Mouse (Mus musculus) 3T3-L1 (cell line): Measurements from ENCODE around the gene G6pc2.

ENCODE experiments used
- DNase-seq: peaks from one replicate; pipeline ENCODE4 v3.0.0-alpha.2; 2015; ENCODE audit warnings: low read depth, low spot score

G6pc2 gene

DNA sequence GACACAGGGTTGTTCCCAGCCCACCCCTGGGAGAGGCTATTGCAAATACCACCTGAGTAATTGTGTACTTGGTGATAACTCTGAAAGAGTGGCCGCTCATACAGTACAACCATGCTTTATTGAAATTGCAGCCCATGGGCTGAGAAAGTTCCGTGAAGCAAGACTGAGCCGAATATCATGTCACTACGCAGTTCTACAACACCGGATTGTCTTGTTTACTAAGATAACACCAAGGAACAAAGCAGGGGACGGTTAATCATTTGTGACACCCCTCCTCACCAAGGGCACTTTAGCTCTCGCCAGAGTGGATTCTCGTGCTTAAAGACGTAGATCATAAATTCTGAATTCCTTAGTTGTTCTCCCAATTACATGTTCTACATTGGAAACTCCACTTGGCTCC, 28.4 kb downstream of the G6pc2 start:
- DNase-seq, result no peak

DNA sequence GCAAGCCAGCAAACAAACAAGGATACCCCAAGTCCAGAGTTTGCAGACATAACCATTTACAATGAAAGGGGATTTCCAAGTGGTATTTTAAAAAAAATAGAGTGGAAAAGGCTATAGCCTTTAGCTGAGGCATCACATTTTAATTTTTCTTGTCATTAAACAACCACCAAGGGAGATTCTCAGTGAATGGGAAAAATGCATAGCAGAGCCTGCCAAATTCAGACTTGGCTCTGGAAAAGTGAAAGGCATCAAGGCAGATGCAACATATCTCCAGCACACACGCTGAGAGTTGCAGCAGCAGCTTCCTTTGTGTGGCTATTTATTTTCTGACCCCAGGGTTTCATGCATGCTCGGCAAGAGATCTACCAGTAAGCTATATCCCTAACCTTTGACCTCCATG, 34.1 kb downstream of the G6pc2 start:
- no peak for DNase-seq

DNA sequence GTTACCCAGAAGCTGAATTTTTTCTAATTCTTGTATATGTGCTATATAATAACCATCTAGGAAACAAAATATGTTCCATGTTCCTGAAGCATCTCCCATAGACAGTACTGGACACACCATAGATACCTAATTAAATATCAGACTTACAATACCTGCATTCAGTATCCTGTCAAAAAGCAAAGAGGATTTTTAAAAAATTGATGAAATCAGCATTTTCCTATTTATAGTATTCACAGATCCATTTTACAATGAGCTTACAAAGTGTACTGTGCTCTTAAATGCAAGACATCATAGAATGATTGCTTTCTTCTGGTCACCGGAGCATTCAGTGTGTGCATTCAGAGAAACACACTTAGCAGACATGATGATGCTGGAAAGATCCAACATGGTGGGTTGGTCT, 36.2 kb downstream of the G6pc2 start:
- no peak for DNase-seq

DNA sequence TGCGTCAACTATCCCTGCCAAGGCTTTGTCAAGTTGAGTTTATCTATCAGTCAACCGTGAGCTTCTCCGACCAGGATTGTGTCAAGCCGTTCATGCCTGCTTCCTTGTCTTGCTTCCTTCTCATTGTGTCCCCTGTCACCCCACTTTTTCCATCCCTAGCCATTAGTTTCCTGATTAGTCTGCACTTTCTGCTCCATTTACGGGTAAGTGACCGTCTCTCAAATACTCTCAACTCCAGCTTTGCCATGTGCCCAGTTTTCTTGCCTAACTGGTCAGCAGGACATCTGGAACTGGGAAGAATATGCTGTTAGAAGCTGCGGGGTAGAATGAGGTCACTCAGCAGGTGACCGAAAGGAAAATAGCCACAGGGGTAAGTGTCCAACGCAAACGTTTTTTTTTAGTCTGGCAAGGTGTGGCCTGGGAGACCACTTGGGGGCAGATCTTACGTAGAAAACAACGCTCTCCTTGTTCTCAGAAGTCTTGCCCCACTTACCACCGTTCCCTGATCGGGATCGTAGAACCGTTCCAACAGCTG, 37.4 kb downstream of the G6pc2 start:
- no peak for DNase-seq

DNA sequence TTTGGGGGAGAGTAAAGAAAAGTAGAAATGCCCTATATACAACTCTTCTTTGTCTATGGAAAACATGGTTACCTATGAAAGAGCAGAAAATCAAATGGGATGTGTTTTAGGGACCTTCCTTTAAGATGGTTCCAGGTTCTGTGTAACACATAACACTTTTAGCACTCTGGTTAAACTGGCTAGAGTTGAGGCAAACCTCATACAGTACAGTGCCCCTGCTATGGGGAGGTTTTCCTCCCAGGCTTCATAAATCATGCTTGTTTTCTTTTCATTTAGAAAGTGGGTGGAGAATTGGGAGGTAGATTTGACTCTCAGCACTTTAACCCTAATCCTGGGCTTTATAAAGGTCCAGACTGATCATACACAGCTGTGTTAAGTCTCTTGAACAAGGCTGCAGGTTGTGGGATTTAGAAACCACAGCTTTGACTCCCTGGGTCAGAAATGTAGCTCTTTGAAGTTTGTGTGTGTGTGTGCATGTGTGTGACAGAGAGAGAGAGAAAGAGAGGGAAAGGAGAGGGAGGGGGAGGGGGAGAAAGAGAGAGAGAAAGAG, 53.3 kb downstream of the G6pc2 start:
- no peak for DNase-seq

DNA sequence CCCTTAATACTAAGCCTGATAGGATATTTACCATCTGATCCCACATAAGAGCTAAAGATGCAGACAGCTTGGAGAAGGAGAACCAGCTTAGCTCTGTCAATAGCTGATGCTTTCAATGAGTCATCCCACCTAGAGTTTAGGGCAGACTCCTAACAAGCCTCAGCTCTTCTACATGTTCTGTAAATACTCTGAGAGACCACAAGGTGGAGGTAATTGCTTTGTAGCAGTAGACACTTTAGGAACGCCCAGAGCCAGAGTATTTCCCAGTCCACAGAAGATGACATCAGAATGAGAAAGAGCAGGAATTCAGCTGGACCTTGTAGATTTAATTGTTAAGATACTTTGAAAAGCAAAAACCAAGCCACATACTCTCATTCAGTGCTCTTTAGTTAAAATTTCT, 65.0 kb downstream of the G6pc2 start:
- DNase-seq, result peak; percentile 95
